Mouse (Mus musculus) layer of hippocampus, adult 8-10 months (tissue): ENCODE data around the gene Actr5. TPM values are rescaled to one million over a fixed set of nuclear protein-coding genes. Genes with fewer than 3 reads are reported as not detected.

ENCODE experiments used
- DNase-seq, 2 experiments: peaks; one replicate each; pipeline ENCODE4 v3.0.0; 2022; ENCODE audit warnings: low spot score in 2 of 2
- total RNA-seq, 4 experiments: library from RNA; stranded (reverse); gene quantifications; 2 replicates each; pipeline ENCODE4 v1.2.4; 2022

Gene Actr5
- total RNA-seq, 4 experiments from 2014 or later = 14.3 to 15.1 (median 14.7) TPM

DNA sequence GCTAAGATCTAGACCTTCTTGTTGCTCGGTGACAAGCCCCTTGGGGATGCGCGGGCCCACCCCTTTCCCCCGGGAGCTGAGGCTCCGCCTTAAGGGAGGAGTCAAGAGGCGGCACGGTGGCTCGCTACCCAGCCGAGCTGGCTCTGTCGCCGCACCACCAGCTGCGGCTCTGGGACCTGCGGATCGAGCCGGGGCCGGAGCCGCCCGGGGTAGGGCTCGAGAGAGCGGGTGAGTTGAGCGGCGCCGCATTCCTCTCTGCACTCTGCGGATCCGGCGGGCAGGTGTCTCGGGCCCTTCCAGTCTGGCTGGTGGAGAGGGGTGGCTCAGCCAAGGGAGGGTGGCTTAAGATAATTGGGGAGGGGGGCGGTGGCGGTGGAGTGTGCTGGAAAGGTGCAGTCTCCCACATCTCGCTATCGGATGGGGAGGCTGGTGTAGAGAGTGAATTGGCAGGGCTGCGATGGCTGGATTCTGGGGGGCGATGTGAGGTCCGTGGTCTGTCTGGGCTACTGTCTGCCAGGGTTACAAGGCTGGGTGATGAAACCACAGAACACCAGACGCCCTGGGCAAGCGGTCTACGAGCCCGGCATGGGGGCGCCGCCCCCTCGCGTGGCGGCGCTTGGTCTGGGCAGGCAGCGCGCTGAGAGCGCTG is 42.5 kb downstream of the Actr5 start:
- DNase-seq = peak; percentile 65 to 77

DNA sequence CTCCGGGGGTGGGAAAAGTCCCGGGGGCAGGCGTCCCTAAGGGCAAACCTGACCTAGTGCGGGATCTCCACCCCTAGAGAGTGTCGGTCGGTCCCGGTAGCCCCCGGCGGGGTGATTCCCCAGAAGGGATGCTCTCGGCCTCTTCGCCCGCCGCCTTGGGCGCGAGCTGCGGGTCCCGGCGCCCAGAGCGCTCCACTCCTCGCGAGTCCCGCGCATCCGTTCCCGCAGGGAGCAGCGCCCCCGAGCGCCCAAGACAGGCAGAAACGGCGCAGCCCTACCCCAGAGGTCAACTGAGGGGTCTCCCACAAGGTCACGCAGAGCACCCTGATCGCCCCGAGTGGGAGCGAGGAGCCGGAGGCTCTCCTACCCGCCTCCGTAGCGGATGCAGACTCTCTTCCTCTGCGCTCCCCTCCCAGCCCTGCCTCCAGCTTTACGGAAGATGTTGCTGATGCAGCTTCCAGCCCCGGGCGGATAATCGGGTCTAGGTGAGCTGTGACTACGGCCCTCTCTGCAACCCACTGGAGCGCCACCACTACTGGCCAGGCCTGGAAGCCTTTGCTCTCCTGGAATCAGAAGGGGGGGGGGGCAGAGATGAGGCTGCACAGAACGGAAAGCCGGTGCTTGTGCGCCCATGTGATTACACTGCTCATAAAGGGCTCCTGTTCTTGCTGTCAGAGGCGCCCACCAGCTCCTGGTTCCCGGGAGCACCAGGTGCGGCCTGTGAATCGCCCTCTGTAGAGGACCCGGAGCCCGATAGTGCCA is 43.2 kb downstream of the Actr5 start:
- peak; percentile 44 to 57 for DNase-seq

DNA sequence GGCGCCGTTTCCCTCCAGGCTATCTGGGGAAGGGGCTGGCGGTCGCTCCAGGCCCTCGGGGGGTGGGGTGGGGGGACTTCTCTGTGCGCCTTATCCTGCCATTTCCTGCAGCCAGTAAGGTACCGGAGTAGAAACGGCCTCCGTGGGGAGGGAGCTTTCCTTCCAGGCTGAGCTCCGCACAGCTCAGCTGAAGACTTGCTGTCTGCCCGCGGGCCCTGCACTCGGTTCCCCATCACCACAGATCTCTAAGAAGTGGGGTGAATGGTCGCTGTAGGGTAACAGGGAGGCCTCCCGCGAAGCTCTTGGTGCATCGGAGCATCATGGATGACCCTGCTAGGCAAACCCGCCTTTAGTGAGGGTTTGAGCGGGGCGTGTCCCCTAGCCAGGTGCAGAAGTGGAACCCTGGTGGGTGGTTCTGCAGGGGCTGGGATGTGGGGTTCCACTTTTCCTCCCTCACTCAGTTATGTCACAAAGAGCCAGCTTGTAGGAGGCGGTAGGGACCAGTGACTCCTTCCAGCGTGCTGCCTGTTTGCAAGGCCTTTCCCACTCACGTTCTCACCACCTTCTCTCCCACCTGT is 43.8 kb downstream of the Actr5 start:
- DNase-seq = peak in 1 of 2 experiments; percentile 38

DNA sequence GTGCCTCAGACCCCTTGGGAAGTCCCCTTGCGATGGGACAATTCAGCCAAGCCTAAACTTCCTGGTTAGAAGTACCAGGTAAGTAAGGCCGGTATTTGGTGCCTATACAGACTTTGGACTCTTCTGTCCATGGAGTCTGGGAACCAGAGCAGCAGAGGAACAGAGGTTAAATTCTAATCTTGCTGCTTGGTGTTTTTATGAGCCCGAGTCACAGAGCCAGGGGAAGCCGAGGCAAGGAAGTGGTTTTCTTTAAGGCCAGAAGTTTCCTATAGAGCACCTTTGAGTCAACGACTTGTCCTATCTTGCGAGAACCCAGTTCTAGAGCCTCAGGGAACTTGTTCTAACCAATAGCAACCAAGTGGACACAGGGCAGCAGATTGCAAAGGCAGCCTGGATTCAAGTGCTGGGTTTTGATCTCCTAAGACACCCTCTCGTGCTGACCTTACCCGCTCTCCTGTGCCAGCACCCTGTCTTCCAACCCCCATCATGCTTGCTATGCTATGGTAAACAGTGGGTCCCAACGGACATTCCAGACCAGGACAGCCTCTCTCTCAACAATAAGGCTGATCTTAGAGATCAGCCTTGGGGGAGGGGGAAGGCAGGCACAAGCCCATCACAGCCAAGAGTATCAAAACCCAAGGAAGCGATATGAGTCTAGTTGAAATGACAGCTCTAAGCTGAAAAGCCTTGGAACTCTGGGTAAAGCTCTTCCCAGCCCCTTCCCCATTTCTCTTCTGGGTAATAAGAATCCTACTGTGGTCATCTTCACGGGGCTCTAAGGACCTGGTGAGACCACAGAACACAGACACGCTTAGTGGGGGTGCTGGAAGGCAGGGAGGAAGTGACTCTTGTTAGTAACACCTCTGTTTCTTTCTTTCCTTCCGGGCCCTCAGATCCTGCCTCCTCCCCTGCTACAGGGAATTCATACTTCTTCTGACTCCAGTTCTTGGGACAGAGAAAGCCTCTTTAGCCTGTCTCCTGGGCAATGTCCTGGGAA is 44.8 kb downstream of the Actr5 start:
- DNase-seq = no peak

DNA sequence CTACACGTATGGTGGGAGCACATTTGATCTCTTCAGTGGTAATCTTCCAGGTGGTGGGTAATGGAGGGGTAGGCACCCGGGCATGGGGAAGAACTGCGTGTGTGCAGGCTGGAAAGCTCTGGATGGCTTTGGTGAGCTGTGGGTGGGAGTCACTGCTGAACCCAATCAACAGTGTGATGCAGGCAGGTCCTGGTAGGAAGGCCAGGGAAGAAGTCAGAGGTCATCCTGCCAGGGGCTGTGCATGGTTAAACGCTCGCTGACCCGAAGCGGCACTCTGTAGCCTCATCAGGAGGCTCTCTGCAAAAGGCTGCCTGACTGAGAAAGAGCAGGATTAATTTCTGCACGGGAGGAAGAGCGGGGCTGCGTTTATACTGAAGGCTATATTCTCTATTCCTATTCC is 45.9 kb downstream of the Actr5 start:
- DNase-seq = no peak

DNA sequence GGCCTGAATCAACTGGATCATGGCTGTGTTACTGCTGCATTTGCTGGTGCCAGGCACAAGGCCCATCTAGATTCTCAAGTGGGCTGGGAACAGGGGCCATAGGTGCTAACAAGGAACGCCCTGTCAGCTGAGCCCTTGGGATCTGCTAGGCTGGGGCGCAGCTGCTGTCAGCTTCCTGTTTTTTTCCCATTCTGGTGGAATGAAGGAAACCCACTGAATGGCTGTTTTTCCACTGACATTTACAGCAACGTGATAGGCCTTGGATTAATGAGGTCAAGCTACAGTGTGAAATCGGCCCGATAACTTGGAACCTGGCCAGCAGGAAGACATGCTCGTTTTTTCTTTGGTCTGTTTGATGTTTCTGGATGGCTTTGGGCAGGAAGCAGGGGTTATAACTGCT is 48.1 kb downstream of the Actr5 start:
- DNase-seq = no peak

DNA sequence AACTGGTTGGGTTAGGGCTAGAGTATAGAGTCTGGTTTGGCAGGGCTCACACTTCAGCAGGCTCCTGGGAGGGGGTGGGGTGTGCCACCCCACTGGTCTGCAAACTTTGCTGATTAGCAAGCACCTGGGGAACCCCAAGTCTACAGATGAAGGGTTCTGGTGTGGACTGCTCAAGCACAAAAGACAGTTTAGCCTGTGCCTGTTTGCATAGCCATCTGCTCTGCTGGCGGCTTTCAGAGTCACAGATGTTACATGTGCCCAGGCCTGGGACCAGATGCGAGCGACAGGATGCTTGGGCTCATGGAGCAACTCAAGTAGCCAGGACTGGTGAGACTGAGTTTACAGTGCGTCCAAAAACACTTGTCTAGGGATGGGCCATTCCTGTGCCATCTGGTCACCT is 48.8 kb downstream of the Actr5 start:
- DNase-seq = peak; percentile 60 to 61

DNA sequence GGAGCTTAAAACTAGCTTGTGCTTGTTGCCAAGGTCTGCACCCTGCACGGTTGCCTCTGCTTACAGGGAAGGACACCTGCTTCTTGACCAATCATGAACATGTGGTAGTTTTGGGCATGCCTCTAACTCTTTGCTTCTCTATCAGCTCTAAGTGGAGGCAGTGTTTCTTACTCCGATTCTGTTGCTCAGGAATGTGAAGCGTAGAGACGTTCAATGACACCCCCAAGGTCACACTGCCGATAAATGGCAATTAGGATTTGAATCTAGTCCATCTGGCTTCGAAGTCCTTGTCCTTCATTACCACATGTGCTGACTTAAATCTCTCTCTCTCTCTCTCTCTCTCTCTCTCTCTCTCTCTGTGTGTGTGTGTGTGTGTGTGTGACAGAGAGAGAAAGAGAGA is 49.4 kb downstream of the Actr5 start:
- no peak for DNase-seq

DNA sequence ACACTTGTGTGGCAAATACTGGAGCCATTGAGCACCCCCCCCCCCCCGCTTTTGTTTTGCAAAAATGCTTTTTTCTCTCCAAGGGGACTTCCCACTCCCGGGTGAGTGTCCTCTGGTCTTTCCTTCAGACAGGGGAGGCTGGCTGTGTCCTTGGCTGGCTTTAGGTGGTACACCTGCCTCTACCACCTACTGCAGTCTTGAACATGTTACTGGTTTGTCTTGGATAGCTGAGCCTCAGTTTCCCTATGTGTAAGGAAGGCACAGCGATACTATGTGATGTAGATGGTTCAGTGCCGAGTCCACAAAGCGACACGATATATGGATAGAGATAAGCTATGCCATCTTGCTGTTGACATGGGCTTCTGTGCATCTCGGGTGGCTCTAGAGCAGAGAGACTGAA is 50.1 kb downstream of the Actr5 start:
- DNase-seq = no peak

DNA sequence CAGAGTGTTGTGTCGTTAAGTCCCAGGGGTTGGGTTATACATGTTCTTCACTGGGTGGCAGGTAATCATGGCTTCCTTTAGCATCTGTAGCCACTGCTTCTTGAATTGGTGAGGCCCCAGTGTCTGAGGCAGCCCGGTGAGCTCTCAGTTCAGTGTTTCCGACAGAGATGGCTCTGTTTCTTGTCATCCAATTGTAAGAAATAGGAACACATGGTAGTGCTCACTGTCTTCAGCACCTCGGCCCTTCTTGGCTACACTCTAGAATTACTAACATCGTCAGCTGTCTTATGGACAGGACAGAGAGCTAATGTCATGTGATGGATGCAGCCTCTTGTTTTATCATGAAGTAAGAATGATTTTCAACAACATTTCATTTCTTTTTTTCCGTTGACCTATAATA is 50.5 kb downstream of the Actr5 start:
- no peak for DNase-seq

DNA sequence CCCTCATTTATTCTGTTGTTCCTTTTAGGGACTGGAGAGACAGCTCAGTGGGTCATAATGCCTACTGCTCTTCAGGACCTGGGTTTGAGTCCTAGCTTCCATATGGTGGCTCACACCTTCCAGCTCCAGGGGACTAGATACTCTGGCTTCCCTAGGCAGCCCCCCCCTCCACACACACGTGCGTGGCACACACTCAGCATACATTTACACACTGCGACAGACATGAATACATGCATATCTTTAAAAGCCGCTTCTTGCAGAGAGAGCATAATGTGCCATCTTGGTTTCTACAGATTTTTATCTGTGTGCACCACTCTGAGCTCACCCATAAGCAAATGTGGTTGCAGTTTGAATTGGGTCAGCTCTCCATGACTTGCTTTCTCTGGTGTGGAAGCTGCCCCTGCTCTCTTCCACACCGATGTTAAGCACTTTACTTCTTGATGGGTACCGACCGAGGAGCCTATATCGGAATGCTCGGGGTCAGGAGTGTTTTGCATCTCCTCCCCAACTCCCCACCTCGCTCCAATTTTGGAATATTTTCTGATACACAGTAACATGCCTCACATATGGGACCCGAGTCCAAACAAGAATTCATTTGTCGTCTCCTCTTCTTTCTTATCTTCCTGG is 51.3 kb downstream of the Actr5 start:
- no peak for DNase-seq

DNA sequence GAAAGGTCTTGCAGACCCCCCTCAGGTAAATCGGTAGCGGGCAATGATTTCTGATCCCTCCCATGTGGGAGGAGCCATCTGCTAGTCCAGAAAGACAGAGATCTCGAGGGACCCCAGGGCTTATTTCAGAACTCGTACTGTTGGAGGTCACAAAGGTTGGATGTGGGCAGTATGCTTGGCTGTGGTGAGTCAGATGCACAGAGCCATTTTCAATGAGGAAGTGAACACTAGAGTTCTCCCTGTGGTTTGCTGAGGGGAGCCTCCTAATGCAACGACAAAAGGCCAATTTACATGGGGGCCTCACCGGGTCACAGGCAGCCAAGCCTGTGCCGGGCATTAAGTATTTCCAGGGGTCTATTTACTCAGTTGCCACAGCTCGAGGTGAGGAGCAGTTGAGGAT is 53.3 kb downstream of the Actr5 start:
- DNase-seq = no peak

DNA sequence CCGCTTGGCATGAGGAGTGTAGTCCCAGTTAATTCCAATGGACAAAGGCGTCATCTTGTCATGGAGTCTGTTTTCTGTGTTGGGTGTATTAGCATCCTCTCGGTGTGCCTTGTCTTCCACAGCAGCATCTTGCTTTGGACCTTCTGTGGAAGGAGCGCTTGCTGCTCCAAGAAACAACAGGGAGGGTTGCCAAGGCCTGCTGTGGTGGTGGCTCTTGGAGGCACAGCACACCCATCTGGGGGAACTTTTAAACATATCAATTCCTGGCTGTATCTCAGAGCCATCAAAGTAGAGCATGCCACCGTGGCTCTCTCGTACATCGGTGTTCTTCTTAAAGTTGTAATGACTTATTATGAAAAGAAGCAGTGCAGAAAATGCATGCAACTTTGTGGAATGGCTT is 54.4 kb downstream of the Actr5 start:
- no peak for DNase-seq

DNA sequence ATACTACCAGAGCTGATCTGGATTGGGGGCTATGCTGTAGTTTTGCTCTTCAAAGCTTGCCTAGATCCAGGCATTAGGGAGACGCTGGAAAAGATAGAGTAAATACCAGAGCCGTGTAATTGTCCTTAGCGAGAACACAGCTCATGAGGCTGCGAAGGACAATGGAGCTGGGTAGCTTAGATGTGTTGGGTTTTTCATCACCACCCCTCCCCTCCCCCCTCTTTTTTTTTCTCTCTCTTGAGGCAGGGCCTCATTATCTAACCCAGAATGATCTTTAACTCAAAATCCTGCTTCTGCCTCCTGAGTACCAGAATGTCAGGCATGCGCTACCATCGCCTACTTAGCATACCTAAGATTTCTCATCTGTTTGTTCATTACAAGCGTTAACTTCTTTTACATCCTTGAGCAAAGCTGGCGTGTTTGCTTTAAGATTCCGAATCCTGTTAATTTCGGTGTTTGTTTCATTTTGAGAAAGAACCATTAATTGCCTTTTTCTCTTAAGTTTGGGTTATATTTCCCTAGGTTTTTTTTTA is 55.7 kb downstream of the Actr5 start:
- DNase-seq = no peak

DNA sequence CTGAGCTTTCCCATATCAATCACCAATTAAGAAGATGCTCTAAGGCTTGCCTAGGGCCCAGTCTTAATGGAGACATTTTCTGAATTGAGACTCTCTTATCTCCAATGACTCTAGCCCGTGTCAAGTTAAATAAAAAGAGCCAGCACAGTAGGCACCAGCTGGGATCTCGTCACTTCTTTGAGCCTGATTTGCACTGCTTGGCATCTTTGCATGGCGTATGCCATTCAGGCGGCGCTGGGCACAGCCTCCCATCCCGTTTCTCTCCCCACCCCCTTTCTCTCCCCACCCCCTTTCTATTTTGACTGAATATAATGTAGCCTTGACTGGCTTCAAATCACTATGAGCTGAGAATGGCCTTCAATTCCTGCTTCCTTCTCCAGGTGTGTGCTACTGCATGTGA is 57.0 kb downstream of the Actr5 start:
- DNase-seq = no peak

DNA sequence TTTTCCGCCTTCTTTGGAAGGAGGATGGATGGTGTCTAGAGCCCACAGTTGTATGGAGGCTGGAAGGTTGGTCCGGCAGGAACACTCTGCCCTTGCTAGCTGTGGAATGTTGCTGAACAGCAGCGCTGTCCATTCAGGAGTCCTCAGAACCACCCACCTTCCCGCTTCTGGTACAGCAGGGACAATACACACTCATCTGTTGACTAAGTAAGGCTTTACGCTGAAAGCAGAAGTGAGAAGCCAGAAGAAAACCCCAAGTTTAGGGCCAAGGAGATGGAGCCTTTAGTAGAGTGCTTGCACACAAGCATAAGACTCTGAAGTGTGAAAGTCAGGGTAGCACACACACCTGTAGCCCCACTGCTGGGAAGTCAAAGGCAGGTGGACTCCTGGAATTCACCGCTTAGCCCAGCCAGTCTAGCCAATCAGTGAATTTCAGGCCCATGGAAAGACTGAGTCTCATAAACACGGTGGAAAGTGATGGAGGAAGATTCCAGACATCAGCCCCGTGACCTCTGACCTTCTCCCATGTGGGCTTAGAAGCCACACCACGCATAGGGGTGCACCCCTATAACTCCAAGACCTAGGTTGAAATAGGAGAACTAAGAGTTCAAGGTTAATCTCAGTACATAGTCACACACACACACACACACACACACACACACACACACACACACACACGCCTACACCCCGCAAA is 57.8 kb downstream of the Actr5 start:
- DNase-seq = no peak

DNA sequence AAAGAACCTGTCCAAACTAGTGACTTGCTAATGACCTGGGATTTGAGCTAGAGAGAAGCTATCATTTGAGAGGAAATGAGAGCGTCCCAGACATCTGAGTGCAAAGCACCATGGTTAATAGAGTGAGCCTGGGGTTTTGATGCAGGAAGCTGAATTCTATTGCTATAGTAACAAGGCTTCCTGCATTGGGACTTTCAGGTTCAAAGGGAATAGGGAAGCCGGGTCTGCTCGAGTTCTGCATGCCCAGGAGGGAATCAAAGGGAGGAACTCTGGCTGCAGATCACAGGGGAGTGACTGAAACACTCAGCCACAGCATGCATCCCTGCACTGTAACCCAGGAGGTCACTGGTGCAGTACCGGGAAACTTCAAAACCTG is 58.3 kb downstream of the Actr5 start:
- DNase-seq = no peak

DNA sequence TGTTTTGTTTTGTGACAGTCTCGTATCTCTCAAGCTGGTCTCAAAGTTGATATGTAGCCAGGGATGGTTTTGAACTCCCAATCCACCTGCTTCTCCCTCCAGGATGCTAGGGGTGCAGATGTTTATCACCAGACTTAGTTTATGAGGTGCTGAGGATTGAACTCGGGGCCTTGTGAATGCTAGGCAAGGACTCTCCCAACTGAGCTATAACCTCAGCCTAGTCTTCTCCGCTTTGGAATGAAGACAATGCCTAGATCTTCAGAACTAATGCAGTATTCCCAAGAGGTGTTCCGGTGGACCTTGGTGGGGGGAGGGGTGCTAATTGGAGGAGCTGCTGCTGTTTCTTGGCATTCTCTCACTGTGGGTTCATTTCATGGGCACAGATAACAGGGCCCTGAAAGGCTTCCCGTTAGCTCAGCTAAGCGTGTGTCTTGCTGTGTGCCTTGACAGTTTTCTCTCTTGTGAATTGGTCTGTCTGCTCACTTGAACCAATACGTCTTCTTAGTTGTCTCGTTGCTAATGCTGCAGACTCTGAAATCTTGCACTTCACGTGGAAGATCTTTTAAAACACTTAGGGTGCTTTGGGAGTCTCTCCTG is 59.7 kb downstream of the Actr5 start:
- DNase-seq = no peak

DNA sequence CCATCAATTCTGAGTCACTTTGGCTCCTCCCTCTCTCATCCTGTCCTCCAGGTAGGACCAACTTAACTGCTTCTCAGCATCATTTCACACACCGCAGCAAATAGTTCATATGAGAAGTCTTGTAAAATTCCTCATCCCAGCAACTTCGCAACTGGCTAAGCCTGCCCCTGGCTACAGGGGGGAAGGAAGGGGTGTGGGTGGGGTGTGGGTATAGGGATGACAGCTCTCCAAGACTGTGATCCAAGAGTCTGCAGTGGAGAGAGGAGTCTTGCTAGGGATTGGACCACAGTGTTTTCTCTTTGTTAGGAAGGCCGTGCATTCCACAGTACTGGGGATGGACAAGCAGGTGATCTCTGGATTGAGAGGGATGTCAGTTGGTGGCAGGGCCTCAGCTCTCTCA is 60.2 kb downstream of the Actr5 start:
- DNase-seq = no peak

DNA sequence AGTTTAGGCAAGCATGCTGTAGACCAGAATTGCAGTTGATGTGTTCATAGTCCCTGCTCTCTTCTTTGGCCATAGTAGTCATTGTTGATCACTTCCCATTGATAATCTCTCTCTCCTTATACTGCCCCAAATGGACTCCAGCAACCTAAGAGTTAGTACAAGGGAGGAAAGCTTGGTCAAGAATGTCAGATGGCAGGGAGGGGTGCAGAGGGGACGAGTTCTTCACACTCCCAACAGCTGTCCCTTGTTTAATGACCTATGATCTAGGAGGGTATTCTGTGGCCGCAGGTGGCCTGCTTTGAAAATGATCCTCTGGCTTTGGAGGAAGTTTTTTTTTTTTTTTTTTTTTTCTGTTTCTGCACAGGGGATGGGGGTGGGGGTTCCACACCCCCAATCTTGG is 61.7 kb downstream of the Actr5 start:
- DNase-seq = no peak
